Mouse (Mus musculus) embryonic fibroblast, embryonic 13.5 days (primary cell): Measurements from ENCODE around the gene Riok2.

Source experiments
- CTCF ChIP-seq: IDR thresholded peaks from 2 replicates; pipeline ENCODE4 v1.5.1; 2011; ENCODE audit warnings: mild to moderate bottlenecking, control low read depth, low read length, moderate library complexity, borderline replicate concordance; ENCODE audit not compliant: insufficient read depth
- POLR2A ChIP-seq: IDR thresholded peaks from 2 replicates; pipeline ENCODE4 v1.6.1; 2011; ENCODE audit warnings: low read depth, mild to moderate bottlenecking, control low read depth, low read length, moderate library complexity

GRCm38 (mm10) chr17:17386117-17386516 lies 12.0 kb downstream of the Riok2 start:
- TF ChIP-seq POLR2A (no peak), CTCF (no peak)
